13 mouse cellular contexts compared by ENCODE assay signal in the genomic region with DNA sequence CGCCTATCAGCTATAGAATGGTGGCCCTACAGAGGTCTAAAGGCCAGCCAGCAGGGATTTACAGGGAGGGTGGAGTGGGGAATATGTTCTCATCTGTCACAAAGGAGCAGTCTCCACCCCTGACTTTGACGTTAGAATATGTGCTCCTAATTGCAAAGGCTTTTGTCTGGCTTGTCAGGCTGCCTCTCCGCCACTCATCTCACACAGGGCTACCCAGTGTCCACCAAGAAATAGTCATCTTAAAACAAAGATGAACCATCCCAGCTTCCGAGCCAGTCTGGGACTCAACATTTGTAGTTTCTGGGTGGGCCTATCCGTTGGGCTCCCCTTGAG. TPM values are rescaled to one million over a fixed set of nuclear protein-coding genes. Genes with fewer than 3 reads are reported as not detected.
A peak's percentile ranks its signal among the peaks of the same experiment; 100 is the strongest.
DNase-seq lines count a peak whose midpoint lies in the region; ATAC-seq and TF ChIP-seq lines count a peak whose summit lies in the region.
"Had no signal": no experiment of that assay in that cellular context is flagged by ENCODE, and none has a peak within 500 bp of the region (broad histone marks: within the 10 kb centered on the region; RNA-seq: fewer than 3 reads in every experiment).

No protein-coding gene starts in this region.

- H3K27ac ChIP-seq in heart, embryonic 13.5 days (replicated peaks) = peak overlapping the region; percentile 90; the same call in 1 of the 2 replicates
- H3K27ac ChIP-seq in lung, embryonic 15.5 days = peak overlapping the region; percentile 74
- peak overlapping the region; percentile 21 for H3K27ac ChIP-seq in intestine, embryonic 16.5 days (ENCODE audit: low read length)

- TF ChIP-seq POLR2A in lung, adult 2 months (IDR thresholded peaks at IDR 0.05; ENCODE audit: borderline replicate concordance, extremely low read depth, low read depth, low read length) = no peak

- no peak for DNase-seq in heart, adult 18-20 months
- DNase-seq in lung, adult 2 months = no peak
- peak; percentile 54 for DNase-seq in embryo, embryonic 11 days
- no peak for DNase-seq in left cerebral cortex, postnatal 4 days
- DNase-seq in frontal cortex, postnatal 36 days (ENCODE audit: low spot score in 2 of 2) = no peak
- DNase-seq: kidney, postnatal 10 days; lung, adult 18-20 months had no signal

- no peak for ATAC-seq in heart, embryonic 13.5 days (ENCODE audit: extremely low read depth, insufficient number of reproducible peaks, low FRiP score, low TSS enrichment)
- peak; percentile 3; the same call in 1 of the 2 replicates for ATAC-seq in lung, embryonic 15.5 days (ENCODE audit: borderline replicate concordance, extremely low read depth, low FRiP score, low TSS enrichment)
- peak; percentile 50; the same call in 1 of the 2 replicates for ATAC-seq in intestine, embryonic 16.5 days

- WGBS in heart, embryonic 13.5 days = 55% methylated on average over 5 of the region's 5 CpGs
- 62% methylated on average over 5 of the region's 5 CpGs for WGBS in lung, embryonic 15.5 days
- 65% methylated on average over 5 of the region's 5 CpGs for WGBS in lung, adult 2 months
- WGBS in intestine, embryonic 16.5 days = 65% methylated on average over 5 of the region's 5 CpGs

- no peak overlapping the region for H3K4me3 ChIP-seq in heart, embryonic 13.5 days
- no peak overlapping the region for H3K4me3 ChIP-seq in lung, embryonic 15.5 days
- H3K4me3 ChIP-seq in lung, adult 2 months (replicated peaks; ENCODE audit: extremely low read depth, low read depth, low read length) = no peak overlapping the region
- H3K4me3 ChIP-seq in intestine, embryonic 16.5 days (ENCODE audit: low read length) = no peak overlapping the region

- no peaks in the 10 kb centered on the region for H3K27me3 ChIP-seq in heart, embryonic 13.5 days (replicated peaks)
- H3K27me3 ChIP-seq in lung, embryonic 15.5 days = no peaks in the 10 kb centered on the region
- no peaks in the 10 kb centered on the region for H3K27me3 ChIP-seq in intestine, embryonic 16.5 days (replicated peaks; ENCODE audit: control insufficient read depth, insufficient read depth, low read length)

- no peak overlapping the region for H3K4me2 ChIP-seq in heart, embryonic 13.5 days
- H3K4me2 ChIP-seq in lung, embryonic 15.5 days = no peak overlapping the region
- no peak overlapping the region for H3K4me2 ChIP-seq in intestine, embryonic 16.5 days (ENCODE audit: low read depth, low read length)

- peaks cover 60% of the 10 kb centered on the region for H3K4me1 ChIP-seq in heart, embryonic 13.5 days
- peaks cover 14% of the 10 kb centered on the region for H3K4me1 ChIP-seq in lung, embryonic 15.5 days
- H3K4me1 ChIP-seq in lung, adult 2 months (ENCODE audit: control insufficient read depth, insufficient read depth, low read length) = no peaks in the 10 kb centered on the region
- peaks cover 17% of the 10 kb centered on the region for H3K4me1 ChIP-seq in intestine, embryonic 16.5 days (ENCODE audit: control insufficient read depth, insufficient read depth, low read length)

- no peak for TF ChIP-seq CTCF in lung, adult 2 months (IDR thresholded peaks at IDR 0.05; ENCODE audit: insufficient read depth, low read length)

- no peaks in the 10 kb centered on the region for H3K9me3 ChIP-seq in heart, embryonic 13.5 days
- H3K9me3 ChIP-seq in lung, embryonic 15.5 days = no peaks in the 10 kb centered on the region
- H3K9me3 ChIP-seq in intestine, embryonic 16.5 days (ENCODE audit: control insufficient read depth, low read length) = no peaks in the 10 kb centered on the region

- H3K36me3 ChIP-seq in heart, embryonic 13.5 days = peaks cover 66% of the 10 kb centered on the region
- H3K36me3 ChIP-seq in lung, embryonic 15.5 days = peaks cover 7% of the 10 kb centered on the region; the same call in 1 of the 2 replicates
- H3K36me3 ChIP-seq in intestine, embryonic 16.5 days (ENCODE audit: control insufficient read depth, insufficient read depth, low read length) = no peaks in the 10 kb centered on the region

- no peak overlapping the region for H3K9ac ChIP-seq in heart, embryonic 13.5 days
- H3K9ac ChIP-seq in lung, embryonic 15.5 days = no peak overlapping the region
- no peak overlapping the region for H3K9ac ChIP-seq in intestine, embryonic 16.5 days (ENCODE audit: low read depth, low read length)

- intact Hi-C loops in left cerebral cortex, postnatal 4 days (cut with DNase I) = no loop called here

RNA-seq across cellular contexts. Expression of gene Plagl1, which starts 58.4 kb away (rescaled TPM):
- polyA plus RNA-seq in heart, embryonic 13.5 days (2015; fragmentation: Nextera tagmentation; extraction: Ambion mirVana) = 202 and 217 TPM in 2 replicates
- 1 to 10 TPM; 6.2 to 9.4 TPM for total RNA-seq in heart, adult 18-20 months (2021)
- polyA plus RNA-seq in lung, embryonic 15.5 days (2015; fragmentation: Nextera tagmentation; extraction: Ambion mirVana) = 134 and 135 TPM in 2 replicates
- polyA plus RNA-seq in lung, adult 2 months (2012; rRNA removed) = 28.8 and 35.3 TPM in 2 replicates
- 113 and 119 TPM in 2 replicates for polyA plus RNA-seq in intestine, embryonic 16.5 days (2015; fragmentation: Nextera tagmentation; extraction: Ambion mirVana)
- 10 to 100 TPM; 25.5 to 27.6 TPM for total RNA-seq in left cerebral cortex, postnatal 4 days (2021)

RNA-seq across cellular contexts. Expression of gene Zc2hc1b, which starts 59.1 kb away (rescaled TPM):
- polyA plus RNA-seq in heart, embryonic 13.5 days (2015; fragmentation: Nextera tagmentation; extraction: Ambion mirVana) = not detected in 2 replicates
- total RNA-seq in heart, adult 18-20 months (2021) = not detected
- not detected in 2 replicates for polyA plus RNA-seq in lung, embryonic 15.5 days (2015; fragmentation: Nextera tagmentation; extraction: Ambion mirVana)
- not detected in 2 replicates for polyA plus RNA-seq in lung, adult 2 months (2012; rRNA removed)
- not detected in 2 replicates for polyA plus RNA-seq in intestine, embryonic 16.5 days (2015; fragmentation: Nextera tagmentation; extraction: Ambion mirVana)
- total RNA-seq in left cerebral cortex, postnatal 4 days (2021) = not detected
- total RNA-seq: common myeloid progenitor, adult 5-6 weeks; gastrocnemius, postnatal 4 days; left cerebral cortex, adult 8-10 months had no signal

Comparison
In these comparisons a context has a peak if more than half of its experiments do, and no peak if none do; other contexts are left out.
1. H3K27ac ChIP-seq: peak in every context shown above with its lines; median percentile 90 in heart, embryonic 13.5 days; 74 in lung, embryonic 15.5 days; 21 in intestine, embryonic 16.5 days.